Mouse (Mus musculus): ENCODE measurements around the gene Dpyd. TPM values are rescaled to one million over a fixed set of nuclear protein-coding genes. Genes with fewer than 3 reads are reported as not detected.

The Dpyd gene
- polyA plus RNA-seq (2012; ENCODE audit: insufficient read depth, low replicate concordance): not detected in 2 replicates

DNA sequence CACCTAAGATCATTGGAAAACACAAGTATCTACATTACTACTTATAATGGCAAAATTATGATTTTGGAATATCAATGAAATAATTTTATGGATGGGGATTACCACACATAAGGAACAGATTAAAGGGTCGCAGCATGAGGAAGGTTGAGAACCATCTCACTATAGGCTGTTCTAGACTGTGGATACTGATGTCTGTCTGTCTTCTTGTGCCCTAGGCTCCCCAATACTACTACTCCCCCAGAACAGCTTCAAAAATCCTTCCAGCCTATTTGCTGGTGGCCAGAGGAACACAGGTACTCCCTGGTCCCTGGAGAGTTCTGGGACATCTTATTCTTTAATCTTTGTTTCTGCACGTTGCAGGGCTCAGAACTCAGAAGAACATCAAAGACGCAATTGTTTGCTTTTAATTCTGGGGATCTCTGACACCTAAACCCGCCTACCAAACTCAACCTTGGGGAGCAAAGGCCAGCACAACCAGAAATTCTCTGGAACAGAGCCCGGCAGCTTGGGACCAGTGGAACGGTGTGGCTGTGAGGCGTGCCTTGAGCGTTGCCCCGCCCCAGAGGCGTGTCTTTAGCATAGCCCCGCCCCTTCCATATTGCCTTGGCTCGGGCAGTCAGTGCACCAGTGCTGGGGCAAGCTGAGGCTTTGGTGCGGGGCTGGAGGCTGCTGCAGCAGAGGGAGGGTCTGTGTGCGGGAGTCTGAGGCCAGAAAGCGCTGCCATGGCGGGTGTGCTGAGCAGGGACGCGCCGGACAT lies at the start of gene Dpyd:
TSS of gene Dpyd (plus strand) at position 576 of the 757 bp plus-strand sequence.
- H3K4me3 ChIP-seq (replicated peaks): peak within 1 kb of the TSS; percentile 88
- peaks cover 3% of the 10 kb centered on the region; the same call in 1 of the 2 replicates for H3K9me3 ChIP-seq
- no peaks in the 10 kb centered on the region for H3K36me3 ChIP-seq (replicated peaks; ENCODE audit: low read length)
- peaks cover 7% of the 10 kb centered on the region for H3K4me1 ChIP-seq
- peaks cover 7% of the 10 kb centered on the region for H3K27me3 ChIP-seq (replicated peaks)
- TF ChIP-seq GATA1 (IDR thresholded peaks at IDR 0.05; ENCODE audit: borderline replicate concordance, low read length): no peak
- no peak for TF ChIP-seq FLI1 (IDR thresholded peaks at IDR 0.05; ENCODE audit: low read length)

DNA sequence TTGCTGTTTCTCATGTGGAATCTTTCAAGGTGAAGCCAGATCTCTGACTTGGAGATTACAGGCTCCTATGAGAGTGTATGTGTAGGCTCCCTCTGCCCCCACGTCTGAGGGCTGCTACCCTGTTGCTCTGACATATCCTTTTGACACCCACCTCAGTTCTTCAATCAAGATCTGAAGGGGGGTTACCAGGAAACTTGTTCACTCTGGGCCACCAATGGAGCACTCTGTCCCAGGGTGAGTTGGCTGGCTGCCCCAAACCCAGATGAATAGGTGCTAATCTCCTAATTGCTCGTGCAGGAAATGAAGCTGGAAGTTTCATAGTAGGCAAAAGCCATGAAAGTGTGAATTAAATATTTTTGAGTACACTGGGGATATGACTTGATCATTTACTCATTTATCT lies 24.3 kb upstream of the Dpyd start:
- Histone ChIP-seq H3K27me3 (replicated peaks) (no peaks in the 10 kb centered on the region), H3K4me1 (no peaks in the 10 kb centered on the region), H3K9me3 (no peaks in the 10 kb centered on the region), H3K4me3 (replicated peaks) (no peak overlapping the region), H3K36me3 (replicated peaks; ENCODE audit: low read length) (no peaks in the 10 kb centered on the region)
- TF ChIP-seq GATA1 (IDR thresholded peaks at IDR 0.05; ENCODE audit: borderline replicate concordance, low read length) (no peak), FLI1 (IDR thresholded peaks at IDR 0.05; ENCODE audit: low read length) (no peak)

DNA sequence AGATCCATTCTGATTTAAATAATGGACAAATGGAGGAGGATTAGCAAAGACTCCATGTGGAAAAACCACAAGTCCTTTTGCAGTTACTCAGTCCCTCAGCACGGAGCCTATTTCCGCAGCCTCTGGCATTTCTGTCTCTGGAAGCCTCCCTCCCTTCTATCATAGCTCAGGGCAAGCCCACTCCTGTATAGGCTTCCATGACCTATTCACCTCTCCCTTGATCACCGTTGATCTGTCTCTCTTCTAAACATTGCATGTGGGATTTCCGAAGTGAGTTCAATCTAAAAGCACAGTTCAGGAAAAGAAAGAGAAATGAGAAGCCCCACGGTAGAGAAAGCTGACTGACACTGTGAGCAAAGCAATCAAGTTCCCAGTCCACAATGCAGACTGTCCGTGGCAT lies 20.2 kb upstream of the Dpyd start:
- Histone ChIP-seq H3K4me1 (no peaks in the 10 kb centered on the region), H3K9me3 (no peaks in the 10 kb centered on the region), H3K4me3 (replicated peaks) (no peak overlapping the region), H3K27me3 (replicated peaks) (no peaks in the 10 kb centered on the region), H3K36me3 (replicated peaks; ENCODE audit: low read length) (no peaks in the 10 kb centered on the region)
- no peak for TF ChIP-seq GATA1 (IDR thresholded peaks at IDR 0.05; ENCODE audit: borderline replicate concordance, low read length)
- no peak for TF ChIP-seq FLI1 (IDR thresholded peaks at IDR 0.05; ENCODE audit: low read length)

DNA sequence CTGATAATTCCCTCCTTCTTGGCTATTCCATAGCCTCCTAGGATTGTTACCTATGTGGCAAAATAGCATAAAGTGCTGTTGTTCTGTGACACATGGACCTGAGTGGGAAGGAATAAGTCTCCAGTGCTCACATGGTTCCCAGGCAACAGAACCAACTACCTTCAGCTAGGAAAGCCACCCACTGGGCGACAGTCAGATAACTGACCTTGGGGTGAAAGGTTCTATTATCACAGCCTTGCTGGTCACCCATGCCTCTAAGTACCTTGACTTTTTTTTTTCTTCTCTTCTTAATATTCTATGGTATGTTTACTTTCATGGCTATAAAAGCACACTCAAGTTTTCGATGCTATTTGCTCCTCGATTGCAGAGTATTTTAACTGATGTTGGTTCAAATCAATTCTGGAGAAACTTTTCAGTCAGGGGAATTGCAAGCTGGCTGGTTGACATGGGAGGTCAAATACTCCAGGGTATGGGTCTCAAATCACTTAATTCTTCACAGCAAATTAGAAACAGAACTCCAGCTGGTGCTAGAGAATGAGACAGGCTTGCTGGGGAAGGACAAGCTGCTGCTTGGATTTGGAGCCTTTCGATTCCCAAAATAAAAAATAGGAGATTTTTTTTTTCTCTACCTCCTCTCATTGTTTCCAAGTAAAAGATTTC lies 14.2 kb upstream of the Dpyd start:
- H3K9me3 ChIP-seq: no peaks in the 10 kb centered on the region
- H3K4me1 ChIP-seq: no peaks in the 10 kb centered on the region
- H3K27me3 ChIP-seq (replicated peaks): no peaks in the 10 kb centered on the region
- no peak overlapping the region for H3K4me3 ChIP-seq (replicated peaks)
- H3K36me3 ChIP-seq (replicated peaks; ENCODE audit: low read length): no peaks in the 10 kb centered on the region
- no peak for TF ChIP-seq FLI1 (IDR thresholded peaks at IDR 0.05; ENCODE audit: low read length)

DNA sequence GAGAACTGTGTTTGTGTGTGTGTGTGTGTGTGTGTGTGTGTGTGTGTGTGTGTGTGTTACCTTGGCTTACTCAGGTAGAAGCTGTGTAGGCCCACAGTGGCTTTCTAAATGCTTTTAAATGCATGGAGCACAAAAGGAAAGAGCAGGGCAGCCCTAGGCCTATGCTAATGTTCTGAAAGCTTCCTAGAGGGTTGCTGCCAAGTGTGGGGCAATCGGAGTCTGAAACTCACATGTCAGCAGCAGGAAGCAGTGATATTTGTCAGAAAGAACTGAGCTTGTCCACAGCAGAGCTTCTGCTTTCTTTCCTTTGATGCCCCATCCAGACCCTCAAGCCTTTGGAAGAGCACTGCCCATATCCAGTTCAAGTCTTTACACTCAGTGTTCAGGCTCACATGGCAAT lies 4.3 kb upstream of the Dpyd start:
- Histone ChIP-seq H3K27me3 (replicated peaks) (peaks cover 7% of the 10 kb centered on the region), H3K36me3 (replicated peaks; ENCODE audit: low read length) (no peaks in the 10 kb centered on the region), H3K4me1 (peaks cover 7% of the 10 kb centered on the region), H3K9me3 (peaks cover 3% of the 10 kb centered on the region; the same call in 1 of the 2 replicates), H3K4me3 (replicated peaks) (no peak overlapping the region)
- TF ChIP-seq FLI1 (IDR thresholded peaks at IDR 0.05; ENCODE audit: low read length) (no peak), GATA1 (IDR thresholded peaks at IDR 0.05; ENCODE audit: borderline replicate concordance, low read length) (no peak)

DNA sequence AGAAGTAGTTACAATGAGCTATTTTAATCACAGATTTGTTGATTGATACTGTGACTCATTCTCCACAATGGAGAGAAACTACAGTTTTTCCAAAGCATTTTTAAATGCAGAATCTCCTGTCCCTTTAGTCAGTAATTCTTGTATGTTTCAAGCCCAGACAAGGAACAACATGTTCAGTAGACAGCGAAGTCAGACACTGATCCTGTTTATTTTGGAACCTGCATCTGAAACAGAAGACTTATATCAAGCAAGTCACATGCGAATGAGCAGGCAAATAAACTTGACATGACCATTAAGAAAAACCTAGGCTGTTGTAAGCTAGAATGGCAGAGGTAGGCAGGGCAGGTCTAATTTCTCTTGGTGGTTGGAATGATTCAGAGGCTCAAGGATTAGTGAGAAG lies 2.0 kb upstream of the Dpyd start:
- Histone ChIP-seq H3K4me1 (peaks cover 7% of the 10 kb centered on the region), H3K9me3 (peaks cover 3% of the 10 kb centered on the region; the same call in 1 of the 2 replicates), H3K27me3 (replicated peaks) (peaks cover 7% of the 10 kb centered on the region), H3K36me3 (replicated peaks; ENCODE audit: low read length) (no peaks in the 10 kb centered on the region), H3K4me3 (replicated peaks) (no peak overlapping the region)
- TF ChIP-seq FLI1 (IDR thresholded peaks at IDR 0.05; ENCODE audit: low read length): no peak
- no peak for TF ChIP-seq GATA1 (IDR thresholded peaks at IDR 0.05; ENCODE audit: borderline replicate concordance, low read length)

DNA sequence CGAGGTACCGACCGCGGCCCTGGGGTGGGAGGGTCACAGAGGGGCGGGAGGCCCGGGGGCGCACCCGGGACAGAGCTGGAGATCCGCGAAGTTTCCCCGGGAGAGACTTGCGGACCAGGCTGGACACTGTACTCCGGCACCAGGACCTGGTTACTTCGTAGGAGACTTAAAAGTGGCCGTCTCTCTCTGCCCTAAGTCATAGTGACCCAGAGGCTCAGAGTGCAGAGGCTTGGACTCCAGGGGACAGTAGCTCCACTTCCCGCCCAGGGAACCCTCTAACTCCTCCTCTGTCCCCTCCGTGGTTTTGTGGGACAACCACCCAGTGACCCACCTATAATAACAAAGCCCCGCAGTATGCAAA lies 362 bp downstream of the Dpyd start:
- peaks cover 7% of the 10 kb centered on the region for H3K4me1 ChIP-seq
- TF ChIP-seq FLI1 (IDR thresholded peaks at IDR 0.05; ENCODE audit: low read length) (no peak), GATA1 (IDR thresholded peaks at IDR 0.05; ENCODE audit: borderline replicate concordance, low read length) (no peak)
- H3K4me3 ChIP-seq (replicated peaks): peak overlapping the region; percentile 88
- peaks cover 3% of the 10 kb centered on the region; the same call in 1 of the 2 replicates for H3K9me3 ChIP-seq
- peaks cover 7% of the 10 kb centered on the region for H3K27me3 ChIP-seq (replicated peaks)
- H3K36me3 ChIP-seq (replicated peaks; ENCODE audit: low read length): no peaks in the 10 kb centered on the region

DNA sequence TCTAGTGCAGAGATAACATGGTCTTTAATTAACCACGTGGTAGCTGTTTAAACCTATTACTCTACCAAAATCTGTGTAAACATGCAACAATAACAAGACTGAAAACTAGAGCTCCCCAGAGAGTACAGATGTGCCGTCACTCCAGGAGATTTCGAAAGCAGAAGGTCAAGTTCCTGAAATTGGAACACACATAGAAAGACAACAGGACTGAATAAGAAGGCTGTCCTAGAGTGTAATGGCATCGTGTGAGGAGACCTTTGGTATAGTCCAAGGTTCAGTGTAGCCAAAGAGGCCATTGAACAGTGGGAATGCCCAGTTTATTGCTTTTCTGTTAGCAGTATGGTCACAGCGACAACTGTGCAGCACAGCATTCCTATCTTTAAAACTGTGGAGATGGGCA lies 4.8 kb downstream of the Dpyd start:
- Histone ChIP-seq H3K36me3 (replicated peaks; ENCODE audit: low read length) (no peaks in the 10 kb centered on the region), H3K27me3 (replicated peaks) (peaks cover 7% of the 10 kb centered on the region), H3K4me3 (replicated peaks) (no peak overlapping the region), H3K9me3 (peaks cover 3% of the 10 kb centered on the region; the same call in 1 of the 2 replicates), H3K4me1 (peaks cover 7% of the 10 kb centered on the region)
- TF ChIP-seq FLI1 (IDR thresholded peaks at IDR 0.05; ENCODE audit: low read length) (no peak), GATA1 (IDR thresholded peaks at IDR 0.05; ENCODE audit: borderline replicate concordance, low read length) (no peak)

DNA sequence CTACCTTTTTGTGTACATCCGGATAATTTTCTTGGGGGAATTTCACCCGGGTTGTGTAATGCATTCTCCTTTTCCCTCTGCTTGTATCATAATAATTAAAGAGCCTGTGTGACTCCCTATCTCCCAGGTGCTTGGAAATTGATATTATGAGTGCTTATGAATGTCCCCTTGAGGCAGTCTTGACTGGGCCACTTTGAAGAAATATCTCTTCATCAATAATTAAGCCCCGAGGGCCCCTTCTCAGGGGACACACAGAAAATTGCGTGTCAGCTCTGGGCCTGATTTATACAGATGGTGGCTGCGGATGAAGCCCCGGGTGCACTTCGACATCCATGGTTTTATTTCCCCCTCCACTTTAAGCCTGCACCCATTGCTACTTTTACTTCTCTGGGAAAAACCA lies 8.3 kb downstream of the Dpyd start:
- no peaks in the 10 kb centered on the region for H3K27me3 ChIP-seq (replicated peaks)
- TF ChIP-seq FLI1 (IDR thresholded peaks at IDR 0.05; ENCODE audit: low read length): no peak
- no peaks in the 10 kb centered on the region for H3K4me1 ChIP-seq

DNA sequence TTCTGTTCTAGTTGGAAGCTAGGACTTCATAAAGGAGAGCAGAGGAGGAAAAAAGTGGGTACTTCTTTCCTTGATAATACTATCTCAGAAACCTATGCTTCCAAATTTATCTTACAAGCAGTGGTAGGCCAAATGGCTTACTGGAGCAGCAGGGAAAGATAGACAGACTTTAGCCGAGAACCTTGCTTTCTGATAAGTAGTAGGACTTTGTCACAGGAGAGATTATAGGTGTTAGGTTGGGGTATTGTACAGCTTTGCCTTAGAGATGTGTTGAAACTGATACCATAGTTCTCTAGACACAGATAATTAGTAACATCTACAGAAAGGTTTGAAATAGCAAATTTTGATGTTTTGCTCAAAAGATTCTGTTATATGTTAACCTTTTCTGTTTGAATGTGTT lies 28.6 kb downstream of the Dpyd start:
- Histone ChIP-seq H3K27me3 (replicated peaks) (no peaks in the 10 kb centered on the region), H3K4me3 (replicated peaks) (no peak overlapping the region), H3K4me1 (no peaks in the 10 kb centered on the region), H3K9me3 (peaks cover 3% of the 10 kb centered on the region; the same call in 1 of the 2 replicates), H3K36me3 (replicated peaks; ENCODE audit: low read length) (no peaks in the 10 kb centered on the region)
- TF ChIP-seq GATA1 (IDR thresholded peaks at IDR 0.05; ENCODE audit: borderline replicate concordance, low read length) (no peak), FLI1 (IDR thresholded peaks at IDR 0.05; ENCODE audit: low read length) (no peak)

More for the DNA sequence above, 8.3 kb downstream of the Dpyd start:
- Histone ChIP-seq H3K36me3 (replicated peaks; ENCODE audit: low read length) (no peaks in the 10 kb centered on the region), H3K4me3 (replicated peaks) (no peak overlapping the region), H3K9me3 (no peaks in the 10 kb centered on the region)

Measured in megakaryocyte, embryonic 14.5 days (primary cell).